In genomic region chr8:70695318-70696018, GRCm38 (mm10) we compare ENCODE assay signal across 8 mouse cellular contexts. TPM values are rescaled to one million over a fixed set of nuclear protein-coding genes. Genes with fewer than 3 reads are reported as not detected.
DNase-seq lines count a peak whose midpoint lies in the region; ATAC-seq and TF ChIP-seq lines count a peak whose summit lies in the region.

No protein-coding gene starts in this region.

- H3K4me3 ChIP-seq in embryonic facial prominence, embryonic 14.5 days (ENCODE audit: low read depth, low read length) = no peak overlapping the region
- H3K4me3 ChIP-seq in hindbrain, embryonic 13.5 days = no peak overlapping the region
- H3K4me3 ChIP-seq in liver, embryonic 12.5 days = peak overlapping the region; percentile 38
- peak overlapping the region; percentile 0; the same call in 1 of the 2 replicates for H3K4me3 ChIP-seq in spleen, adult 2 months (ENCODE audit: extremely low read depth, insufficient read depth, insufficient read length)

- H3K4me2 ChIP-seq in embryonic facial prominence, embryonic 14.5 days (ENCODE audit: low read depth, low read length) = peak overlapping the region; percentile 33; the same call in 1 of the 2 replicates
- H3K4me2 ChIP-seq in hindbrain, embryonic 13.5 days = no peak overlapping the region
- H3K4me2 ChIP-seq in liver, embryonic 12.5 days = peak overlapping the region; percentile 99

- no peaks in the 10 kb centered on the region for H3K27me3 ChIP-seq in embryonic facial prominence, embryonic 14.5 days (replicated peaks; ENCODE audit: control insufficient read depth, insufficient read depth, low read length)
- 0 out of 2 replicates have a peak, but pooled peaks cover 6% of the 10 kb centered on the region for H3K27me3 ChIP-seq in hindbrain, embryonic 13.5 days
- H3K27me3 ChIP-seq in liver, embryonic 12.5 days (replicated peaks) = peaks cover 14% of the 10 kb centered on the region
- no peaks in the 10 kb centered on the region for H3K27me3 ChIP-seq in spleen, adult 2 months (ENCODE audit: control insufficient read depth, insufficient read depth, low read length)

- WGBS in embryonic facial prominence, embryonic 14.5 days = 26% methylated on average over 29 of the region's 32 CpGs
- WGBS in hindbrain, embryonic 13.5 days = 31% methylated on average over 32 of the region's 32 CpGs
- 25% methylated on average over 32 of the region's 32 CpGs for WGBS in liver, embryonic 12.5 days (ENCODE audit: insufficient replicate concordance)
- 5% methylated on average over 31 of the region's 32 CpGs for WGBS in spleen, adult 2 months

- H3K9me3 ChIP-seq in embryonic facial prominence, embryonic 14.5 days (ENCODE audit: control insufficient read depth, low read length) = no peaks in the 10 kb centered on the region
- H3K9me3 ChIP-seq in hindbrain, embryonic 13.5 days = no peaks in the 10 kb centered on the region
- no peaks in the 10 kb centered on the region for H3K9me3 ChIP-seq in liver, embryonic 12.5 days (replicated peaks)

- H3K9ac ChIP-seq in embryonic facial prominence, embryonic 14.5 days (ENCODE audit: low read depth, low read length) = peak overlapping the region; percentile 46; the same call in 1 of the 2 replicates
- 0 out of 2 replicates have a peak overlapping the region, but pooled peaks have one; percentile 35 for H3K9ac ChIP-seq in hindbrain, embryonic 13.5 days
- H3K9ac ChIP-seq in liver, embryonic 12.5 days = peak overlapping the region; percentile 79

- peaks cover 46% of the 10 kb centered on the region for H3K4me1 ChIP-seq in embryonic facial prominence, embryonic 14.5 days (ENCODE audit: control insufficient read depth, insufficient read depth, low read length)
- H3K4me1 ChIP-seq in hindbrain, embryonic 13.5 days (replicated peaks) = peaks cover 48% of the 10 kb centered on the region
- H3K4me1 ChIP-seq in liver, embryonic 12.5 days = peaks cover 69% of the 10 kb centered on the region
- H3K4me1 ChIP-seq in spleen, adult 2 months (ENCODE audit: control insufficient read depth, insufficient read depth, insufficient read length) = peaks cover 38% of the 10 kb centered on the region

- peak overlapping the region; percentile 99 for H3K27ac ChIP-seq in embryonic facial prominence, embryonic 14.5 days (replicated peaks; ENCODE audit: low read depth, low read length)
- peak overlapping the region; percentile 1 for H3K27ac ChIP-seq in hindbrain, embryonic 13.5 days
- peak overlapping the region; percentile 98 for H3K27ac ChIP-seq in liver, embryonic 12.5 days
- H3K27ac ChIP-seq in spleen, adult 2 months (ENCODE audit: insufficient read depth, low read length) = peak overlapping the region; percentile 92

- peak; percentile 81 to 85 for DNase-seq in spleen, adult 18-20 months
- no peak for DNase-seq in spleen, adult 12 weeks (ENCODE audit: low spot score)
- DNase-seq in embryonic facial prominence, embryonic 14.5 days (ENCODE audit: low spot score) = peak; percentile 74
- peak; percentile 74 to 88 for DNase-seq in spleen, adult 2 months (ENCODE audit: low read depth in 1 of 2, low spot score in 2 of 2)
- DNase-seq in retina, embryonic 14.5 days (ENCODE audit: low spot score) = no peak
- DNase-seq in layer of hippocampus, postnatal 25 days (ENCODE audit: extremely low spot score in 1 of 2, low spot score in 1 of 2) = no peak

- H3K36me3 ChIP-seq in embryonic facial prominence, embryonic 14.5 days (ENCODE audit: control insufficient read depth, insufficient read depth, low read length) = no peaks in the 10 kb centered on the region
- no peaks in the 10 kb centered on the region for H3K36me3 ChIP-seq in hindbrain, embryonic 13.5 days
- no peaks in the 10 kb centered on the region for H3K36me3 ChIP-seq in liver, embryonic 12.5 days
- no peaks in the 10 kb centered on the region for H3K36me3 ChIP-seq in spleen, adult 2 months (ENCODE audit: control insufficient read depth, insufficient read depth, low read length)

- no peak; the same call in 1 of the 2 replicates for ATAC-seq in embryonic facial prominence, embryonic 14.5 days (ENCODE audit: low read depth)
- ATAC-seq in hindbrain, embryonic 13.5 days (ENCODE audit: low FRiP score) = no peak
- ATAC-seq in liver, embryonic 12.5 days = no peak

- TF ChIP-seq CTCF in spleen, adult 2 months (IDR thresholded peaks at IDR 0.05; ENCODE audit: extremely low read depth, insufficient read depth, insufficient read length, insufficient replicate concordance) = no peak

- no peak for TF ChIP-seq POLR2A in spleen, adult 2 months (IDR thresholded peaks at IDR 0.05; ENCODE audit: low read depth, low read length)

RNA-seq across cellular contexts. Expression of gene Jund, which starts 3.3 kb away (rescaled TPM):
- 103 and 121 TPM in 2 replicates for polyA plus RNA-seq in embryonic facial prominence, embryonic 14.5 days (2014; fragmentation: Nextera tagmentation; extraction: Ambion mirVana)
- polyA plus RNA-seq in hindbrain, embryonic 13.5 days (2015; fragmentation: Nextera tagmentation; extraction: Ambion mirVana) = 79.2 and 94.3 TPM in 2 replicates
- 59.5 and 66.8 TPM in 2 replicates for polyA plus RNA-seq in liver, embryonic 12.5 days (2016; fragmentation: Nextera tagmentation; extraction: Ambion mirVana)
- 269 and 455 TPM in 2 replicates for polyA plus RNA-seq in spleen, adult 2 months (2012; rRNA removed)
- total RNA-seq in layer of hippocampus, postnatal 25 days (2021) = 100 to 1,000 TPM; 181 to 194 TPM

RNA-seq across cellular contexts. Expression of gene Iqcn, which starts 7.8 kb away (rescaled TPM):
- not detected in 2 replicates for polyA plus RNA-seq in embryonic facial prominence, embryonic 14.5 days (2014; fragmentation: Nextera tagmentation; extraction: Ambion mirVana)
- 0.04 and 0.09 TPM in 2 replicates for polyA plus RNA-seq in hindbrain, embryonic 13.5 days (2015; fragmentation: Nextera tagmentation; extraction: Ambion mirVana)
- not detected in 2 replicates for polyA plus RNA-seq in liver, embryonic 12.5 days (2016; fragmentation: Nextera tagmentation; extraction: Ambion mirVana)
- polyA plus RNA-seq in spleen, adult 2 months (2012; rRNA removed) = 0.08 and 0.09 TPM in 2 replicates
- under 1 TPM; 0.05 to 0.12 TPM for total RNA-seq in layer of hippocampus, postnatal 25 days (2021)

RNA-seq across cellular contexts. Expression of gene Lsm4, which starts 22.4 kb away (rescaled TPM):
- polyA plus RNA-seq in embryonic facial prominence, embryonic 14.5 days (2014; fragmentation: Nextera tagmentation; extraction: Ambion mirVana) = 199 and 223 TPM in 2 replicates
- polyA plus RNA-seq in hindbrain, embryonic 13.5 days (2015; fragmentation: Nextera tagmentation; extraction: Ambion mirVana) = 191 and 193 TPM in 2 replicates
- polyA plus RNA-seq in liver, embryonic 12.5 days (2016; fragmentation: Nextera tagmentation; extraction: Ambion mirVana) = 266 and 269 TPM in 2 replicates
- 109 and 137 TPM in 2 replicates for polyA plus RNA-seq in spleen, adult 2 months (2012; rRNA removed)
- 10 to 100 TPM; 66.2 to 67.4 TPM for total RNA-seq in layer of hippocampus, postnatal 25 days (2021)

RNA-seq across cellular contexts. Expression of gene Gm3336, which starts 22.9 kb away (rescaled TPM):
- not detected in 2 replicates for polyA plus RNA-seq in embryonic facial prominence, embryonic 14.5 days (2014; fragmentation: Nextera tagmentation; extraction: Ambion mirVana)
- polyA plus RNA-seq in hindbrain, embryonic 13.5 days (2015; fragmentation: Nextera tagmentation; extraction: Ambion mirVana) = not detected in 2 replicates
- polyA plus RNA-seq in liver, embryonic 12.5 days (2016; fragmentation: Nextera tagmentation; extraction: Ambion mirVana) = not detected in 2 replicates
- 0.65 and 0.92 TPM in 2 replicates for polyA plus RNA-seq in spleen, adult 2 months (2012; rRNA removed)
- not detected for total RNA-seq in layer of hippocampus, postnatal 25 days (2021)

RNA-seq across cellular contexts. Expression of gene Pde4c, which starts 28.1 kb away (rescaled TPM):
- 0.16 and 0.22 TPM in 2 replicates for polyA plus RNA-seq in embryonic facial prominence, embryonic 14.5 days (2014; fragmentation: Nextera tagmentation; extraction: Ambion mirVana)
- 0.14 and 0.23 TPM in 2 replicates for polyA plus RNA-seq in hindbrain, embryonic 13.5 days (2015; fragmentation: Nextera tagmentation; extraction: Ambion mirVana)
- 0.56 and 0.71 TPM in 2 replicates for polyA plus RNA-seq in liver, embryonic 12.5 days (2016; fragmentation: Nextera tagmentation; extraction: Ambion mirVana)
- 2.8 and 3.6 TPM in 2 replicates for polyA plus RNA-seq in spleen, adult 2 months (2012; rRNA removed)
- total RNA-seq in layer of hippocampus, postnatal 25 days (2021) = 1 to 10 TPM in 1 of 2 experiments, under 1 TPM in 1; 0.89 to 1.2 TPM

Comparison
In these comparisons a context has a peak if more than half of its experiments do, and no peak if none do; other contexts are left out.
1. DNase-seq: peak in spleen, adult 18-20 months (2 of 2), embryonic facial prominence, embryonic 14.5 days (single experiment) and spleen, adult 2 months (2 of 2); none in spleen, adult 12 weeks (single experiment), retina, embryonic 14.5 days (single experiment) and layer of hippocampus, postnatal 25 days (0 of 2).
2. H3K27ac ChIP-seq: peak in every context shown above with its lines; median percentile 99 in embryonic facial prominence, embryonic 14.5 days; 98 in liver, embryonic 12.5 days; 92 in spleen, adult 2 months; 1 in hindbrain, embryonic 13.5 days.
3. H3K4me3 ChIP-seq: peak in liver, embryonic 12.5 days (single experiment) and spleen, adult 2 months (single experiment); none in embryonic facial prominence, embryonic 14.5 days (single experiment) and hindbrain, embryonic 13.5 days (single experiment).
4. Peak in every context shown above with its lines, with median percentiles within 50 percentile points of each other: H3K9ac ChIP-seq.